Mouse (Mus musculus) cerebellum, adult 2 months (tissue): Measurements from ENCODE around the gene Pax4.

Source experiments
- CTCF ChIP-seq: fragments of 200-500 bp; IDR thresholded peaks from 2 replicates; pipeline ENCODE4 v1.5.1; 2011; ENCODE audit warnings: low read depth, mild to moderate bottlenecking, control low read depth, low read length, moderate library complexity, borderline replicate concordance; ENCODE audit not compliant: insufficient read depth
- POLR2A ChIP-seq: fragments of 200-500 bp; IDR thresholded peaks from 2 replicates; pipeline ENCODE4 v1.6.1; 2011; ENCODE audit warnings: low read length, control low read depth, borderline replicate concordance; ENCODE audit not compliant: insufficient read depth

- TF ChIP-seq POLR2A (no peak), CTCF (no peak)
Measured at GRCm38 (mm10) chr6:28427096-28427839, 21.9 kb downstream of the Pax4 start, which contains the start of gene Fscn3.
